Mouse (Mus musculus) ES-Bruce4 (cell line): ENCODE measurements around the gene Tspyl2. TPM values are rescaled to one million over a fixed set of nuclear protein-coding genes. Genes with fewer than 3 reads are reported as not detected.
"Not testable (repeated sequence)": the region's sequence is repeated elsewhere in the genome, so short reads cannot be mapped to it uniquely, and the experiment has no call there.

ENCODE experiments used
- H3K27ac ChIP-seq: 2 replicates; pipeline ENCODE4 v1.5.1; 2012; ENCODE audit warnings: low read length, inconsistent platforms; ENCODE audit not compliant: insufficient read depth
- H3K27me3 ChIP-seq: 2 replicates; pipeline ENCODE4 v1.6.1; 2012; ENCODE audit warnings: mild to moderate bottlenecking, low read length, inconsistent platforms; ENCODE audit not compliant: control insufficient read depth, poor library complexity, insufficient read depth, severe bottlenecking
- H3K36me3 ChIP-seq: 2 replicates; pipeline ENCODE4 v1.6.1; 2012; ENCODE audit warnings: inconsistent platforms, mild to moderate bottlenecking, low read length, moderate library complexity; ENCODE audit not compliant: control insufficient read depth, poor library complexity, insufficient read depth, severe bottlenecking
- H3K4me1 ChIP-seq: one replicate; pipeline ENCODE4 v1.8.1; 2011; ENCODE audit warnings: low read length; ENCODE audit not compliant: control insufficient read depth, insufficient read depth
- H3K4me3 ChIP-seq: 2 replicates; pipeline ENCODE4 v1.5.1; 2011; ENCODE audit warnings: low read depth, mild to moderate bottlenecking, low read length
- H3K9ac ChIP-seq: 2 replicates; pipeline ENCODE4 v1.6.1; 2012; ENCODE audit warnings: low read depth, mild to moderate bottlenecking, inconsistent platforms; ENCODE audit not compliant: poor library complexity, severe bottlenecking
- H3K9me3 ChIP-seq: replicated peaks from 2 replicates; pipeline ENCODE4 v1.6.1; 2012; ENCODE audit warnings: mild to moderate bottlenecking, low read length, inconsistent platforms; ENCODE audit not compliant: control insufficient read depth, poor library complexity, insufficient read depth, severe bottlenecking
- CTCF ChIP-seq: IDR thresholded peaks from one replicate; pipeline ENCODE4 v1.8.1; 2011; ENCODE audit warnings: low read depth, low read length
- EP300 ChIP-seq: IDR thresholded peaks from 2 replicates; pipeline ENCODE4 v1.6.1; 2011; ENCODE audit warnings: low read depth, low read length; ENCODE audit not compliant: insufficient read depth
- POLR2A ChIP-seq: IDR thresholded peaks from one replicate; pipeline ENCODE4 v1.8.1; 2011; ENCODE audit warnings: low read length; ENCODE audit not compliant: insufficient read depth
- polyA plus RNA-seq: library from polyadenylated mRNA; stranded (reverse); fragments of >200 nt; gene quantifications from 2 replicates; pipeline ENCODE4 v1.2.4, GENCODE M21; 2011; ENCODE audit warnings: low read depth; ENCODE audit not compliant: missing spikeins, insufficient read depth, insufficient read length

Tspyl2 gene
- polyA plus RNA-seq, 1 experiment, result 19.5 TPM

GRCm38 (mm10) chrX:152307371-152307770 lies 34.9 kb downstream of the Tspyl2 start:
- H3K9ac ChIP-seq, result no peak overlapping the region
- no peaks in the 10 kb centered on the region for H3K9me3 ChIP-seq
- H3K4me1 ChIP-seq, result no peaks in the 10 kb centered on the region
- no peak overlapping the region for H3K4me3 ChIP-seq
- 0 out of 2 replicates have a peak, but pooled peaks cover 2% of the 10 kb centered on the region for H3K36me3 ChIP-seq
- TF ChIP-seq CTCF, result no peak
- TF ChIP-seq POLR2A, result no peak
- TF ChIP-seq EP300, result no peak
- no peaks in the 10 kb centered on the region for H3K27me3 ChIP-seq
- no peak overlapping the region for H3K27ac ChIP-seq

GRCm38 (mm10) chrX:152306224-152306623 lies 36.0 kb downstream of the Tspyl2 start:
- Histone ChIP-seq H3K9ac (no peak overlapping the region), H3K9me3 (no peaks in the 10 kb centered on the region), H3K27ac (no peak overlapping the region), H3K27me3 (no peaks in the 10 kb centered on the region), H3K36me3 (0 out of 2 replicates have a peak, but pooled peaks cover 2% of the 10 kb centered on the region), H3K4me3 (no peak overlapping the region), H3K4me1 (no peaks in the 10 kb centered on the region)
- TF ChIP-seq EP300, result no peak
- TF ChIP-seq POLR2A, result no peak
- no peak for TF ChIP-seq CTCF

- H3K36me3 ChIP-seq, H3K9ac ChIP-seq, H3K4me3 ChIP-seq, H3K27me3 ChIP-seq, H3K4me1 ChIP-seq: not testable (repeated sequence)
- H3K27ac ChIP-seq, result peak overlapping the region; percentile 72
- H3K9me3 ChIP-seq, result peaks cover 18% of the 10 kb centered on the region; the same call in 1 of the 2 replicates
These were observed 55.2 kb downstream of the Tspyl2 start for GRCm38 (mm10) chrX:152287026-152287425.

Other genes starting within 250 kb of the Tspyl2 start
- 3.5 and 4.3 TPM in 2 replicates for gene Iqsec2, start 198.2 kb downstream of the Tspyl2 start, polyA plus RNA-seq
- 70.8 and 71.2 TPM in 2 replicates for gene Kdm5c, start 109.4 kb downstream of the Tspyl2 start, polyA plus RNA-seq
- 24.3 and 29.5 TPM in 2 replicates for gene Kantr, start 14.9 kb downstream of the Tspyl2 start, polyA plus RNA-seq
- 2.7 and 4.3 TPM in 2 replicates for gene Gpr173, start 26.3 kb upstream of the Tspyl2 start, polyA plus RNA-seq
- not detected in 2 replicates for gene Cldn34a, start 220.9 kb upstream of the Tspyl2 start, polyA plus RNA-seq